Mouse (Mus musculus) retina, postnatal 1 day (tissue): ENCODE data around the gene Cbx3.

ENCODE experiments used
- DNase-seq: peaks from one replicate; pipeline ENCODE4 v3.0.0-alpha.2; 2012

Cbx3 gene

GRCm38 (mm10) chr6:51529457-51529856 lies 59.3 kb downstream of the Cbx3 start:
- DNase-seq = no peak
